Mouse (Mus musculus) spleen, adult 2 months (tissue): ENCODE measurements around the gene Selenok.

Experiments
- CTCF ChIP-seq: fragments of 200-500 bp; IDR thresholded peaks from 2 replicates; pipeline ENCODE4 v1.5.1; 2011; ENCODE audit warnings: mild to moderate bottlenecking, inconsistent platforms; ENCODE audit not compliant: insufficient read depth, insufficient read length, insufficient replicate concordance; ENCODE audit errors: extremely low read depth
- POLR2A ChIP-seq: fragments of 200-500 bp; IDR thresholded peaks from 2 replicates; pipeline ENCODE4 v1.6.1; 2011; ENCODE audit warnings: low read depth, low read length, inconsistent platforms

DNA sequence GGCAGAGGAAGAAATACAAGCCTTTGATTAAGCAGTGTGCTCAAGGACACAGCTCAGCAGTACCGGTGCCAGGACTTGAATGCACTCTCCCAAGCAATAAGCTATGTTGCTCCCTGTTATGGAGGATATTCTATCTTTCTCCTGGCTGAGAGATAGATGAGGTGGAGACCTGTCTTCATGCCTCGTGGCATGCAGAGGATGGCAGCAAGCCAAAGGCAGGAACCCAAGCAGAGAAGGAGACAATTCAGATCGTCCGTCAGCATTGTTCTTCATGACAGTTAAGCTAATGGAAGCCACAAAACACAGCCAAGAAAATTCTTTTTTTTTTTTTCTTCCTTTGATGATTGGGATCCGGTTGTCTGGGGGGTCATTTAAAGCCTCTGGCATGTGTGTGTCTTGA, 32.6 kb upstream of the Selenok start:
- TF ChIP-seq CTCF (no peak), POLR2A (no peak)
